Mouse (Mus musculus) adrenal gland, postnatal 36 days (tissue): Measurements from ENCODE around the gene Csdc2. TPM values are rescaled to one million over a fixed set of nuclear protein-coding genes. Genes with fewer than 3 reads are reported as not detected.
"Not testable (repeated sequence)": the region's sequence is repeated elsewhere in the genome, so short reads cannot be mapped to it uniquely, and the experiment has no call there.

Source experiments
- DNase-seq, 2 experiments: peaks; one replicate each; pipeline ENCODE4 v3.0.0; 2021; ENCODE audit warnings: mixed read lengths in 1 of 2
- total RNA-seq, 2 experiments: library from RNA; stranded (reverse); gene quantifications; 2 replicates each; pipeline ENCODE4 v1.2.3; 2021

The Csdc2 gene
- total RNA-seq, 2 experiments from 2014 or later, result 12.4 to 16.0 TPM

DNA sequence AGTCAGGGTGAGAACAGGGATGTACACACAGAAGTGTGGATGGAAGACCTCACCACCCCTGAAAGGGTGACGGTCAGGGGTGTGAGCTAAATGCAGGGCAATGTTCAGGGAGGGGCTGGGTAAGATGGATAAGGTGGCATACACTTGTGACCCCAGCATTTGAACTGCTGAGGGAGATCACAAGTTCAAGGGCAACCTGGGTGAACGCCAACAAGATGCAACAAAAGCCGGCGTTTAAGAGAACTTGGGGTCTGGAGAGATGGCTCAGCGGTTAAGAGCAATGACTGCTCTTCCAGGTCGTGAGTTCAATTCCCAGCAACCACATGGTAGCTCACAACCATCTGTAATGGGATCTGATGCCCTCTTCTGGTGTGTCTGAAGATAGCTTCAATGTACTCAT, 18.2 kb downstream of the Csdc2 start:
- no peak for DNase-seq

DNA sequence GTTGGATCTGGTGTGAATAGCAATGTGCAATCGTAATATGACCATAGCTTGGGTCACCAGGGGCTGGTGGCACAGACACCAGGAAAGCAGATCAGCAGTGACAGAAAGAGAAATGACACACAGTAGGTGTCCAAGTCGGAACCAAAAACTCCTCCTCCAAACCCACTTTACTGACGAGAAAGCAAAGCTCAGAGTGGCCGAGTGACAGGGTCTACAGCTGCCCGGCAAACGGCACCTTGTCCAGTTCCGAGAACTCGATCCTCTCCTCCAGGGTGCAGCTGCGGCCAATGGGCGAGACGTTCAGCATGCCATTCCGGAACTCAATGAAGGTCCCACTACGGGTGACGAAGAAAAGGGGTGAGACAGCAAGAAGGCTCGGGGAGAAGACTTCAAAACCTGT, 18.9 kb downstream of the Csdc2 start:
- no peak for DNase-seq

DNA sequence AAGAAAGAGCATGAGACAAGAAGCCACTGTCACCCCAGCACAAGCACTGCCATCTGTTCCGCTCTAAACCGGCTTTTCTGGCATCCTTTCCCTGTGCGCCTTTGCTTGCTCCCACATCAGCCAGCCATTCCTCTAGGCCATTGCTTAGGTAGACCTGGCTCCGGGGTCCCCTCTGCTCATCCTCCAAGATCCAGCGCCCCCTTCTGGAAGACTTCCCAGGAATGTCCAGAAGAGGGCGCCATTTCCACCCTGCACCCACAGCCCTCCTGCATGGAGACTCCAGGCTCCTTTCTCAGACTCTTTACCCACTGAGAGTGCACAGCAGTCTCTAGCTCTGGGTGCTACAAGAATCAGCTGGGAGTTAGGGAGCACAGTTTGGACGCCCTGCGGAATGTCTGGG, 19.9 kb downstream of the Csdc2 start:
- DNase-seq, result peak; percentile 54 to 56

DNA sequence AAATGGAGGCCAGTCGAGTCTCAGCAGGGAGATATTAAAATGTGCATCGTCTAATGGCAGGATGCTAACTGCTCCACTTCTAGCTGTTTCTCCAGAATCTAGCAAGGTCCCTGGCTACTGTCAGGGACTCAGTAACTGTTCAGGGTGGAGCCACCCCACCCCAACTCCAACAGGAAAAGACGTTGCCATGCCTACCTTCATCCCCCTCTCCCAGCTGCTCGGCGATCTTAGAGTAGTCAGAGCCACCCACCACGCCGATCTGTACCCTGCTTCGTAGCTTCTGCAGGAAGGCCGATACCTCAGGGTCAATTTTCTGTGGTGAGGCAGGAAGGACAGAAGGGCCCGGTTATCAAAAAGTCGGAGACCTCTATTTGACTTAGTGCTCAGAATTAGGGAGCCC, 21.0 kb downstream of the Csdc2 start:
- no peak for DNase-seq

DNA sequence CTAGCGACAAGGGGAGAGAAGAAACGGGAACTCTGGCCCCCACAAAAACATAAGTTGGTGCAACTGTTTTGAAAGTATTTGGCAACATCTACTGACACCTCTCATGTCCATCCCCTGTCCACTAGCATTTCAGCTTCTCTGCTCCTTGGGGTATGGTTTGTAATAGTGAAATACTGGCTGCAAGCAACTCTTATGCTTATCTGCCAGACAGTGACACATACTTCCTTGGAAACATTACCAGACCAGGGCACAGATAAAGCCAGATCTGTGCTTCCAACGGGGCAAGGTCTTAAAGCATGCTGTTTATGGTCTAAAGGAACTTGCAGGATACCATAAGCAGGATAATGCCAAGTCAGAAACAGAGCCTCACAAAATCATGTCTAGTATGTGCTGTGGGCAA, 22.3 kb downstream of the Csdc2 start:
- DNase-seq, result no peak

GRCm38 (mm10) chr15:81960171-81961077, 23.9 kb downstream of the Csdc2 start, which contains the start of gene Pmm1:
TSS of gene Pmm1 (minus strand) at chr15:81960930.
- peak; percentile 99 to 100 for DNase-seq

DNA sequence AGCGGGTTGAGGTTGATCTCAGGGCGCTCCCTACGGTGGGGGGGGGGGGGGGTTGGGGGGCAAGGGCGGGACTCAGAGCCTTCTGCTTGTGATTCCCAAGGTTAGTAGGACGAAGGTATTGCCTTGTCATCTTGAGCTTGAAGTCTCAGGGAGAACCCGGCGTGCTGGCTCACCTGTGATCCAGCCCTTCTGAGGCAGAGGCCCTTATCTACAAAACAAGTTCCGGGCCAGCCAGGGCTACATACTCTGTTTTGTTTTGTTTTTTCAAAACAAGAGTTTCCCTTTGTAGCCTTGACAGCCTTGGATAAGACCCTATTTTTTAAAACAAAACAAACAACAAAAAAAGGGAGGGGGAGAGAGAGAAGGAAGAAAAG, 24.5 kb downstream of the Csdc2 start:
- DNase-seq, result no peak

GRCm38 (mm10) chr15:81964262-81964661, 27.7 kb downstream of the Csdc2 start:
- DNase-seq, result no peak

GRCm38 (mm10) chr15:81964980-81965545, 28.5 kb downstream of the Csdc2 start:
- DNase-seq, result peak in 1 of 2 experiments; percentile 33

GRCm38 (mm10) chr15:81966062-81966829, 29.7 kb downstream of the Csdc2 start:
- no peak for DNase-seq

DNA sequence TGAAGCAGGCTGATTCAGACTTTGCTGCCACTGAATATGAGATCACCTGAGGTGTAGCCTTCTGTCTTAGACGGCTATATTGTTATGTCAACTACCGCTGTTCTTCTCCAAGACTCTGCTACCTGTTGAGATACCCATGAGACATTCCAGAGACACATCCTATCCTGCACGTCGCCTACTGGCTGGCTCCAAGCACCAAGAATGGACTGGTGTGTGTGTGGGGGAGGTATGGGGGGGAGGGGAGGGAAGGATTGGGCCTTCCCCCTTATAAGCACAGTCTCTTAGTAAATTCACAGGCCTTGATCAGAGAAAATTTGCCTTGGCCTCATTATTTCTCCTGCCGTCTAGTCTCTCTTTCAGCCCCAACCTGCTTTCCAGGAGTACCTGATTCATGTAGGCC, 31.3 kb downstream of the Csdc2 start:
- DNase-seq, result no peak

DNA sequence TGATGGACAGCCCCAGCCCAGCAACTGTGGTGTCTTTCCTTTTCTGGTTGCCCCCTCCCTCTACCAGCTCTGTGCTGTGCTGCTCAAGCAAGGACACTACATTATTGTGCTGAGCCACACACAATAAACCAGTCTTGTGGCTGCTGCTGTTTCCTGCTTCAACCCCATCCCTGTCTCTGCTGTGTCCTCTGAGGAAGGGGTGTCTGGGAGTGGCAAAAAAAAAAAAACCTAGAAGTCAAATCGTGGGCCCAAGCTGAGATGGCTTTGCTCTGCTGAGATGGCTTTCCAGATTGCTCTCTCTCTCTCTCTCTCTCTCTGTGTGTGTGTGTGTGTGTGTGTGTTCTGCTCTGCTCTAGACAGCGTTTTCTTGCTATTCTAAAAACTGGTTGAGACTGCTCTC, 31.9 kb downstream of the Csdc2 start:
- no peak for DNase-seq

DNA sequence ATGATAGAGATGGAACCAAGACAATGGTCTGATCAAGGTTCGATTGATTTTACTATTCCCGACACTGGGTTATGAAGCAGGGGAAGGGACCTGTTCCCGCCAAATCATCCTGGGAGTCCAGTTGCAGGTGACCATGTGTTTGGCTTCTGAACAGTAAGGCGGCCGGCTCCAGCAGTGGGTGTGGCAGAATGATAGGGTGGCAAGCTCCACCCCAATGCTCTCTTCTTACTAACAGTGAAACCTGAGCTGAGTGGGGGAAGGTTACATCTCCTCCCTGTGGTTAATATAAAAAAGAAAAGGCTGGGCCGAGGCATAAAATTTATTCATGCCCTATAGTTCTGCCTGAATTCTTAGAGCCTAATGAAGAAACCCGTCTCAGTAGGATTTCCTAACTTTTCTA, 32.6 kb downstream of the Csdc2 start:
- DNase-seq, result no peak

DNA sequence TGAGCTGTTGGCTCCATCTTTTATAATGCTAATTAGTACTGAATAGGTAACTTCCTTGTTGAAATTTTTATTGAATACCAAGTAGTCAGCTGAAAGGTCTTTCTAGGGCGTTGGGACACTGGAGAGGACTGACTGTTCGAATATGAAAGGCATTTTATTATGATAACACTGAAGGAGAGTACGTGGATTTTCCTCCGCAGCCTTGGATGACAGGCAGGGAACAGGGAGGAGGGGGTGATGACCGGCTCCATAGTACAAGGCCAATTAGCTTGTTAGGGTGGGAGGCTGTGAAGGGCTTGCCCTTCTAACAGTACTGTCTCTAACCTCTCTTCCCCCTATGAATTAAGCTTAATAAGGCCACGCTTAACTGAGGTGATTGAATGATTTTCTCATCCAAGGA, 33.1 kb downstream of the Csdc2 start:
- not testable (repeated sequence) for DNase-seq

GRCm38 (mm10) chr15:81970498-81970897, 33.9 kb downstream of the Csdc2 start:
- DNase-seq, result not testable (repeated sequence)

DNA sequence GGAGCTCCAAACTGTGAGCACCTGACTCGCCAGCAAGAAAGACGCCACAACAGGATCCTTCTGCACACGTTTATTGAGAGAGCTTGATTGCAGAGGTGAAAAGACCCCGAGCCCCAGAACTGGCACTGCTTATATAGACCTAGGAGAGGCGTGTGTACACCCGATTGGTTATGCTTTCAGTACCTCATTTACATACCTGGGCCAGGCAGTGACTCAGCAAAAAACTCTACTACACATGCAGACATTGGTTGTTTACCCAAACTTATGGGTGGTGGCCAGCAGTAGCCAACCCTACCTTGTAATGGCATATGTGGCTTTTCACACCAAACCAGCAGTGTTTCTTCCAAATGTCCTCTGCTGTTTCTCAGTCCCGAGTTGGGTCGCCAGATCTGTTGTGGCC, 38.6 kb downstream of the Csdc2 start:
- not testable (repeated sequence) for DNase-seq

GRCm38 (mm10) chr15:81980321-81980720, 43.8 kb downstream of the Csdc2 start, which contains the start of gene 1700029P11Rik:
TSS of gene 1700029P11Rik (plus strand) at chr15:81980540.
- no peak for DNase-seq

- no peak for DNase-seq
Observed at GRCm38 (mm10) chr15:81982173-81982572, 45.6 kb downstream of the Csdc2 start.

GRCm38 (mm10) chr15:81985267-81986161, 49.0 kb downstream of the Csdc2 start:
- no peak for DNase-seq

DNA sequence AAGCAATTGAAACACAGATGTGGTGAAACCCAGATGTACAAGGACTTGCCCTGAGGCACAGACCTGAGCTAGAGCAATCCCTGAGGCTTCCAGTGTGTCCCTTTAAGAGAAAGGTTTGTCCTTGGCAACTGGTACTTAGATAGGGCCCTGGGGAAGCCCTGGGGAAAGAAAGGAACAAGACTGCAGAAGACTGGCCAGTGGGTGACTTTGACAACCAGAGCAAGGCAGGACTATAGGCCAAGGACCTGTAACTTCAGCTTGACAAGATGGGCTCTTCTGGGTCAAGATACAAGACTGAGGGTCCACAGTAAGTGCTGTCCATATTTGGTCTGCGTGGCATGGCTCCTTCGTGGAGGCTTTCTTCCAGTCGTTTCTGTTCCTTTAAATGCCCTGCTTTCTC, 51.1 kb downstream of the Csdc2 start, which contains the start of gene Xrcc6:
Gene Xrcc6 (plus strand): TSS at position 190 of the 400 bp plus-strand sequence.
- DNase-seq, result peak in 1 of 2 experiments; percentile 34

GRCm38 (mm10) chr15:81989371-81990062, 53.0 kb downstream of the Csdc2 start:
- peak; percentile 91 for DNase-seq
